Mouse (Mus musculus): ENCODE measurements around the gene Hip1r. TPM values are rescaled to one million over a fixed set of nuclear protein-coding genes. Genes with fewer than 3 reads are reported as not detected.
A peak's percentile ranks its signal among the peaks of the same experiment; 100 is the strongest.

The Hip1r gene
- polyA plus RNA-seq, 1 experiment from 2014 or later, result 34.2 TPM

- peak overlapping the region; percentile 93 for H3K27ac ChIP-seq (replicated peaks)
- under 1% methylated on average over 26 of the region's 26 CpGs for WGBS
- H3K4me2 ChIP-seq, result peak overlapping the region; percentile 67
Measured at GRCm38 (mm10) chr5:124031068-124031955, 57.9 kb downstream of the Hip1r start.

GRCm38 (mm10) chr5:124032001-124032508 lies 58.6 kb downstream of the Hip1r start, which contains the start of gene Vps37b:
Gene Vps37b (minus strand): TSS chr5:124032270.
- Histone ChIP-seq H3K4me1 (replicated peaks) (peaks cover 31% of the 10 kb centered on the region), H3K36me3 (no peaks in the 10 kb centered on the region), H3K27me3 (no peaks in the 10 kb centered on the region), H3K27ac (replicated peaks) (peak within 1 kb of the TSS; percentile 93), H3K4me3 (peak within 1 kb of the TSS; percentile 79), H3K9ac (peak within 1 kb of the TSS; percentile 92), H3K9me3 (no peaks in the 10 kb centered on the region), H3K4me2 (peak within 1 kb of the TSS; percentile 67)
- peak; percentile 73 for ATAC-seq (ENCODE audit: low FRiP score, low read depth)
- under 1% methylated on average over 52 of the region's 52 CpGs for WGBS

More at GRCm38 (mm10) chr5:124031068-124031955, 57.9 kb downstream of the Hip1r start:
- H3K36me3 ChIP-seq, result no peaks in the 10 kb centered on the region
- H3K9ac ChIP-seq, result peak overlapping the region; percentile 92
- peak overlapping the region; percentile 79 for H3K4me3 ChIP-seq
- no peaks in the 10 kb centered on the region for H3K27me3 ChIP-seq
- H3K4me1 ChIP-seq (replicated peaks), result peaks cover 37% of the 10 kb centered on the region
- H3K9me3 ChIP-seq, result no peaks in the 10 kb centered on the region
- ATAC-seq (ENCODE audit: low FRiP score, low read depth), result peak; percentile 46

GRCm38 (mm10) chr5:124034471-124034870 lies 61.0 kb downstream of the Hip1r start:
- Histone ChIP-seq H3K27ac (replicated peaks) (no peak overlapping the region), H3K4me1 (replicated peaks) (peaks cover 9% of the 10 kb centered on the region), H3K4me2 (no peak overlapping the region), H3K27me3 (no peaks in the 10 kb centered on the region), H3K4me3 (no peak overlapping the region), H3K9me3 (no peaks in the 10 kb centered on the region), H3K9ac (no peak overlapping the region), H3K36me3 (no peaks in the 10 kb centered on the region)
- ATAC-seq (ENCODE audit: low FRiP score, low read depth), result no peak
- 78% methylated on average over 11 of the region's 11 CpGs for WGBS

- no peak overlapping the region for H3K9ac ChIP-seq
- H3K27ac ChIP-seq (replicated peaks), result no peak overlapping the region
- ATAC-seq (ENCODE audit: low FRiP score, low read depth), result no peak
- no peaks in the 10 kb centered on the region for H3K9me3 ChIP-seq
- H3K36me3 ChIP-seq, result no peaks in the 10 kb centered on the region
- no peaks in the 10 kb centered on the region for H3K27me3 ChIP-seq
- no peak overlapping the region for H3K4me3 ChIP-seq
- 93% methylated on average over 9 of the region's 9 CpGs for WGBS
- peaks cover under 1% of the 10 kb centered on the region; the same call in 1 of the 2 replicates for H3K4me1 ChIP-seq (replicated peaks)
- no peak overlapping the region for H3K4me2 ChIP-seq
Measured at GRCm38 (mm10) chr5:124035406-124035805, 62.0 kb downstream of the Hip1r start.

- no peak overlapping the region for H3K27ac ChIP-seq (replicated peaks)
- H3K36me3 ChIP-seq, result no peaks in the 10 kb centered on the region
- no peak overlapping the region for H3K4me2 ChIP-seq
- no peaks in the 10 kb centered on the region for H3K27me3 ChIP-seq
- no peak for ATAC-seq (ENCODE audit: low FRiP score, low read depth)
- no peaks in the 10 kb centered on the region for H3K9me3 ChIP-seq
- no peak overlapping the region for H3K9ac ChIP-seq
- H3K4me3 ChIP-seq, result no peak overlapping the region
- H3K4me1 ChIP-seq (replicated peaks), result no peaks in the 10 kb centered on the region
- WGBS, result 76% methylated on average over 8 of the region's 8 CpGs
Measured at GRCm38 (mm10) chr5:124035806-124036205, 62.4 kb downstream of the Hip1r start.

DNA sequence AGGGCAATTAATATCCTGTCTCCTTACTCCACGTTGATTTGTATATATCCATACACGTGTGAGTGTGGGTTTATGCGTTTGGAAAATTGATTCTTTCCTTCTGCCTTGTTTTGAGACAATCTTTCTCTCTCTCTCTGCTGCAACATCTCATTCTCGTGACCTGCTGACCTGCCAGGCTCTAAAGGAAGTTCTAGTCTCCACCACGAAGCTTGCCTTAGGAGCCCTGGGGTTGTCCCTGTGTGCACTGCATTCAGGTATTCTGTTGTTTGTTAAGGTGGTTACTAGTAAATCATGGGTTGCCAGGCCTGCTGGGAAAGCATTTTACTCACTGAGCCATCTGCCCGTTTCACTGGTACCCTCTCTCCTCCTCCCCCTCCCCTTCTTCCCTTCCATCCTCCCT lies 62.9 kb downstream of the Hip1r start:
- Histone ChIP-seq H3K27ac (replicated peaks) (no peak overlapping the region), H3K4me1 (replicated peaks) (no peaks in the 10 kb centered on the region)
- WGBS, result 21% methylated on average over 6 of the region's 6 CpGs

GRCm38 (mm10) chr5:124036836-124037235 lies 63.4 kb downstream of the Hip1r start:
- Histone ChIP-seq H3K4me2 (no peak overlapping the region), H3K4me3 (no peak overlapping the region), H3K36me3 (no peaks in the 10 kb centered on the region), H3K9ac (no peak overlapping the region), H3K9me3 (no peaks in the 10 kb centered on the region), H3K27ac (replicated peaks) (no peak overlapping the region), H3K4me1 (replicated peaks) (no peaks in the 10 kb centered on the region), H3K27me3 (no peaks in the 10 kb centered on the region)
- WGBS, result 20% methylated on average over 5 of the region's 5 CpGs
- ATAC-seq (ENCODE audit: low FRiP score, low read depth), result no peak

More for the DNA sequence above, 62.9 kb downstream of the Hip1r start:
- Histone ChIP-seq H3K9ac (no peak overlapping the region), H3K9me3 (no peaks in the 10 kb centered on the region), H3K4me2 (no peak overlapping the region), H3K4me3 (no peak overlapping the region), H3K36me3 (no peaks in the 10 kb centered on the region), H3K27me3 (no peaks in the 10 kb centered on the region)
- no peak for ATAC-seq (ENCODE audit: low FRiP score, low read depth)

GRCm38 (mm10) chr5:124039602-124040001 lies 66.2 kb downstream of the Hip1r start:
- Histone ChIP-seq H3K4me3 (no peak overlapping the region), H3K9me3 (no peaks in the 10 kb centered on the region), H3K4me2 (no peak overlapping the region), H3K36me3 (no peaks in the 10 kb centered on the region), H3K4me1 (replicated peaks) (0 out of 2 replicates have a peak, but pooled peaks cover 10% of the 10 kb centered on the region), H3K27me3 (no peaks in the 10 kb centered on the region), H3K27ac (replicated peaks) (no peak overlapping the region), H3K9ac (no peak overlapping the region)
- 84% methylated on average over 6 of the region's 6 CpGs for whole genome bisulfite sequencing
- ATAC-seq (ENCODE audit: low FRiP score, low read depth), result no peak

DNA sequence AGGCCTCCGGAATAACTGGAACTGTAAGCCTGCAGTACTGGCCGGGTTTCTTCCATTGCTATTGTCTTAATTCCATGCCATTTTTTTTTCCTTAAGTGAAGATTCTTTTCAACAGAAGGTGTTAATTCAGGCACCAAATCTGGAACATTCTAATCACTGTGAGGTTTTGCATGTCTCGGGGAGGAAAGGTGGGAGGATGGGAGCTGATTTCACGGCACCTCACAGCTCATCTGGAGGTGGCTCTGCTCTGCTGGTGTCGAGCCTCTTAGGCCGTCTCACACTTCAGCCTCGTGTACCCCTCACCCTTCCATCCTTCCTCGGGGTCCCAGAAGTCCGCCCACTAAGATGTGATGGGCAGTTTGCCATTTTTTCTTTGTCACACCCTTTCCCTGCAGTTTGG lies 67.7 kb downstream of the Hip1r start:
- ATAC-seq (ENCODE audit: low FRiP score, low read depth), result no peak
- Histone ChIP-seq H3K9me3 (no peaks in the 10 kb centered on the region), H3K27ac (replicated peaks) (no peak overlapping the region), H3K36me3 (no peaks in the 10 kb centered on the region), H3K27me3 (no peaks in the 10 kb centered on the region), H3K4me1 (replicated peaks) (peaks cover 21% of the 10 kb centered on the region; the same call in 1 of the 2 replicates), H3K9ac (no peak overlapping the region), H3K4me3 (no peak overlapping the region), H3K4me2 (no peak overlapping the region)
- WGBS, result 65% methylated on average over 9 of the region's 9 CpGs

DNA sequence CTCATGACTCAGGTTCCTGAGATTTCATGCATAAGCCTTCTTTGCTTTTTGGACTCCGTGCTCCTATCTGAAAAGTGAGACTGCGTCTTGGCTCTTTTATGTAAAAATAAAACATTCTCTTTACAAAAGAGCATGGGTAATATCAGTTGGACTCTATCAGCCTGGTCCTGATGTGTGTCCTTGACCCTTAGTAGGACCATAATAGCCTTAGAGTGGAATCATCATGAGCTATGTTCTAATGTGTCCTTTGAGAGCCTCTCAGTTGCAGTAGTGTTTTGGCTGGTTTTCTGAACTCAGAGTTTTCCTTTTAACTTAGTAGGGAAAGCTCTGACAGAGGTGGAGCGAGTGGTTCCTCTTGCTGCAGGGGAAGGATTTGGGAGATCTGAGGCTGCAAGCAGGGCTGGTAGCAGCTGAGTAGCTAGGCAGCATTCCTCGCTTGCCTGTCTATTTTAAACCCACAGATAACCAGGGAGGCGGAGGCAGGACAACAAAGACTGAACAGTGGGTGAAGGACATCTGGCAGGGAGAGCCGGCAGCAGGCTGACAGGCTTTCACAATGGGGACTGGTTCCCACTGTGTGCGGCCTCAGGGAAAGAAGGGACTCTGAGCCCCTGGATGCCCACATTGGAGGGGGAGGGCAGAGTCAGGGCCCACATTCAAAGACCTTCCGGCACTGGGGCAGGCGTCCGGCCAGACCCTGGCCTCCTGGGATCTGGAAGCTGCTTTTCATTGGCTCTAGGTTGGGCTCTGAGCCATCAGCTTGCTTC lies 70.0 kb downstream of the Hip1r start:
- Histone ChIP-seq H3K27me3 (no peaks in the 10 kb centered on the region), H3K36me3 (no peaks in the 10 kb centered on the region), H3K4me3 (no peak overlapping the region), H3K9ac (no peak overlapping the region), H3K9me3 (no peaks in the 10 kb centered on the region), H3K4me2 (no peak overlapping the region), H3K4me1 (replicated peaks) (peaks cover 28% of the 10 kb centered on the region), H3K27ac (replicated peaks) (peak overlapping the region; percentile 80)
- peak; percentile 93 for ATAC-seq (ENCODE audit: low FRiP score, low read depth)
- WGBS, result 24% methylated on average over 10 of the region's 10 CpGs

GRCm38 (mm10) chr5:124043999-124044398 lies 70.6 kb downstream of the Hip1r start:
- Histone ChIP-seq H3K9me3 (no peaks in the 10 kb centered on the region), H3K27me3 (no peaks in the 10 kb centered on the region), H3K9ac (no peak overlapping the region), H3K4me3 (no peak overlapping the region), H3K4me2 (no peak overlapping the region), H3K27ac (replicated peaks) (peak overlapping the region; percentile 80), H3K36me3 (no peaks in the 10 kb centered on the region), H3K4me1 (replicated peaks) (peaks cover 28% of the 10 kb centered on the region)
- 51% methylated on average over 5 of the region's 5 CpGs for WGBS
- ATAC-seq (ENCODE audit: low FRiP score, low read depth), result no peak

Measured in hindbrain, embryonic 15.5 days (tissue).